In genomic region chr4:137038096-137038495, GRCm38 (mm10) we compare ENCODE assay signal across 13 mouse cellular contexts. TPM values are rescaled to one million over a fixed set of nuclear protein-coding genes. Genes with fewer than 3 reads are reported as not detected.
DNase-seq lines count a peak whose midpoint lies in the region; ATAC-seq lines count a peak whose summit lies in the region.
"Had no signal": no experiment of that assay in that cellular context is flagged by ENCODE, and none has a peak within 500 bp of the region (broad histone marks: within the 10 kb centered on the region; RNA-seq: fewer than 3 reads in every experiment).

No protein-coding gene starts in this region.

- H3K27me3 ChIP-seq in forebrain, embryonic 14.5 days (replicated peaks; ENCODE audit: control insufficient read depth, insufficient read depth, low read length) = no peaks in the 10 kb centered on the region
- no peaks in the 10 kb centered on the region for H3K27me3 ChIP-seq in forebrain, embryonic 15.5 days
- H3K27me3 ChIP-seq in midbrain, embryonic 14.5 days (ENCODE audit: control insufficient read depth, insufficient read depth, low read length) = no peaks in the 10 kb centered on the region

- no peak overlapping the region for H3K27ac ChIP-seq in forebrain, embryonic 14.5 days (ENCODE audit: low read depth, low read length)
- no peak overlapping the region for H3K27ac ChIP-seq in forebrain, embryonic 15.5 days (replicated peaks)
- no peak overlapping the region for H3K27ac ChIP-seq in midbrain, embryonic 14.5 days (replicated peaks; ENCODE audit: low read depth, low read length)
- H3K27ac ChIP-seq: forebrain, embryonic 10.5 days; kidney, postnatal 0 days; liver, embryonic 14.5 days had no signal

- peaks cover 8% of the 10 kb centered on the region; the same call in 1 of the 2 replicates for H3K4me1 ChIP-seq in forebrain, embryonic 14.5 days (ENCODE audit: control insufficient read depth, insufficient read depth, low read length)
- H3K4me1 ChIP-seq in forebrain, embryonic 15.5 days = peaks cover 26% of the 10 kb centered on the region
- H3K4me1 ChIP-seq in midbrain, embryonic 14.5 days (ENCODE audit: control insufficient read depth, insufficient read depth, low read length) = peaks cover 32% of the 10 kb centered on the region

- no peaks in the 10 kb centered on the region for H3K9me3 ChIP-seq in forebrain, embryonic 14.5 days (replicated peaks; ENCODE audit: control insufficient read depth, low read length)
- no peaks in the 10 kb centered on the region for H3K9me3 ChIP-seq in forebrain, embryonic 15.5 days
- H3K9me3 ChIP-seq in midbrain, embryonic 14.5 days (ENCODE audit: control insufficient read depth, low read length) = no peaks in the 10 kb centered on the region
- H3K9me3 ChIP-seq: forebrain, embryonic 10.5 days had no signal

- no peaks in the 10 kb centered on the region for H3K36me3 ChIP-seq in forebrain, embryonic 14.5 days (ENCODE audit: control insufficient read depth, insufficient read depth, low read length)
- H3K36me3 ChIP-seq in forebrain, embryonic 15.5 days = no peaks in the 10 kb centered on the region
- no peaks in the 10 kb centered on the region for H3K36me3 ChIP-seq in midbrain, embryonic 14.5 days (ENCODE audit: control insufficient read depth, insufficient read depth, low read length)
- H3K36me3 ChIP-seq: forebrain, embryonic 10.5 days had no signal

- no peak overlapping the region for H3K9ac ChIP-seq in forebrain, embryonic 14.5 days (ENCODE audit: low read length)
- H3K9ac ChIP-seq in forebrain, embryonic 15.5 days (replicated peaks) = no peak overlapping the region
- H3K9ac ChIP-seq in midbrain, embryonic 14.5 days (replicated peaks; ENCODE audit: low read length) = no peak overlapping the region
- H3K9ac ChIP-seq: liver, embryonic 14.5 days had no signal

- H3K4me3 ChIP-seq in forebrain, embryonic 14.5 days (ENCODE audit: low read depth, low read length) = no peak overlapping the region
- no peak overlapping the region for H3K4me3 ChIP-seq in forebrain, embryonic 15.5 days
- no peak overlapping the region for H3K4me3 ChIP-seq in midbrain, embryonic 14.5 days (replicated peaks; ENCODE audit: low read depth, low read length)
- H3K4me3 ChIP-seq: forebrain, embryonic 10.5 days had no signal

- H3K4me2 ChIP-seq in forebrain, embryonic 14.5 days (ENCODE audit: low read length) = no peak overlapping the region
- H3K4me2 ChIP-seq in forebrain, embryonic 15.5 days (replicated peaks) = no peak overlapping the region
- no peak overlapping the region for H3K4me2 ChIP-seq in midbrain, embryonic 14.5 days (ENCODE audit: low read length)

- no peak for ATAC-seq in forebrain, embryonic 14.5 days
- ATAC-seq in forebrain, embryonic 15.5 days (replicated peaks) = no peak
- no peak for ATAC-seq in midbrain, embryonic 14.5 days (ENCODE audit: low FRiP score, low TSS enrichment)
- ATAC-seq in megakaryocyte, adult 5-6 weeks (ENCODE audit: poor library complexity, severe bottlenecking) = no peak

- 14% methylated on average over 8 of the region's 8 CpGs for WGBS in forebrain, embryonic 14.5 days
- 8% methylated on average over 8 of the region's 8 CpGs for WGBS in forebrain, embryonic 15.5 days
- 12% methylated on average over 8 of the region's 8 CpGs for WGBS in midbrain, embryonic 14.5 days

- DNase-seq in forebrain, embryonic 14.5 days (ENCODE audit: low spot score) = peak; percentile 30
- peak; percentile 86 for DNase-seq in brain, adult 2 months (ENCODE audit: low read depth, low spot score)
- DNase-seq in cerebellum, postnatal 10 days = peak; percentile 74 to 75
- peak; percentile 64 for DNase-seq in midbrain, embryonic 14.5 days
- no peak for DNase-seq in lung, postnatal 14 days
- DNase-seq in urinary bladder, adult 2 months (ENCODE audit: low spot score) = no peak
- DNase-seq: heart, adult 11 months; thymus, postnatal 25 days had no signal

RNA-seq across cellular contexts. Expression of gene Zbtb40, which starts 10.5 kb away (rescaled TPM):
- 2.8 and 4.4 TPM in 2 replicates for polyA plus RNA-seq in forebrain, embryonic 14.5 days (2014; fragmentation: Nextera tagmentation; extraction: Ambion mirVana)
- polyA plus RNA-seq in forebrain, embryonic 15.5 days (2015; fragmentation: Nextera tagmentation; extraction: Ambion mirVana) = 5.1 and 5.7 TPM in 2 replicates
- polyA plus RNA-seq in midbrain, embryonic 14.5 days (2014; fragmentation: Nextera tagmentation; extraction: Ambion mirVana) = 3.4 and 4.3 TPM in 2 replicates
- 3.1 and 3.5 TPM in 2 replicates for total RNA-seq in megakaryocyte, adult 5-6 weeks (2015)
- 5.7 and 6.6 TPM in 2 replicates for total RNA-seq in megakaryocyte, adult 5-6 weeks (2017)
- 3.8 and 4.8 TPM in 2 replicates for polyA plus RNA-seq in urinary bladder, adult 2 months (2012; rRNA removed)

Comparison
In these comparisons a context has a peak if more than half of its experiments do, and no peak if none do; other contexts are left out.
1. DNase-seq: peak in forebrain, embryonic 14.5 days (single experiment), brain, adult 2 months (single experiment), cerebellum, postnatal 10 days (2 of 2) and midbrain, embryonic 14.5 days (single experiment); none in lung, postnatal 14 days (single experiment) and urinary bladder, adult 2 months (single experiment).